Mouse (Mus musculus) activated CD4-positive, CD25-positive, alpha-beta regulatory T cell (primary cell): ENCODE data around the gene Fxyd2. TPM values are rescaled to one million over a fixed set of nuclear protein-coding genes. Genes with fewer than 3 reads are reported as not detected.

Experiments
- polyA plus RNA-seq, 2 experiments: library from polyadenylated mRNA; unstranded; fragments of 100-300 nt; shearing (Covaris generic); gene quantifications; one replicate each; pipeline ENCODE4 v1.2.1; 2017

Gene Fxyd2
- polyA plus RNA-seq, result 1 to 10 TPM in 1 of 2 experiments, not detected in 1; 1.2 TPM

DNA sequence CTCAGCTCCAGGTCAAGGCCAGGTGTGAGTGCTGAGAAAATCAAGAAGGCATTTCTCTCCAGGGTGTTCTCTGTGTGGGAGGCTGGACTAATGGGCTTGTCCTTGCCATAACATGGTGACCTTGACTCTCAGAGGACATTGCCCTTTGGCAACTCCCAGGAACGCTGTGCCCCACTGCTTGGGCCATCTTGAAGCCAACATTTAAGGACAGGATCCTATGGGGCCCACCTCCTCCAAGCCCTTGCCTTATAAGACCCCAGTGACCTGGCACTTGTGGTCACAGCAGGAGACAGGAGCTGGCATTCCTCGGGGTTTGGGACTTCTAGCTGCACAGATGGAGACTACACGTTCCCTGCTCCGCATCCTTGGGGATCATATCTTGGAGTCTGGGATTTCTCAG is at the start of gene Fxyd2:
Fxyd2 (plus strand) TSS at position 236 of the 400 bp plus-strand sequence.

DNA sequence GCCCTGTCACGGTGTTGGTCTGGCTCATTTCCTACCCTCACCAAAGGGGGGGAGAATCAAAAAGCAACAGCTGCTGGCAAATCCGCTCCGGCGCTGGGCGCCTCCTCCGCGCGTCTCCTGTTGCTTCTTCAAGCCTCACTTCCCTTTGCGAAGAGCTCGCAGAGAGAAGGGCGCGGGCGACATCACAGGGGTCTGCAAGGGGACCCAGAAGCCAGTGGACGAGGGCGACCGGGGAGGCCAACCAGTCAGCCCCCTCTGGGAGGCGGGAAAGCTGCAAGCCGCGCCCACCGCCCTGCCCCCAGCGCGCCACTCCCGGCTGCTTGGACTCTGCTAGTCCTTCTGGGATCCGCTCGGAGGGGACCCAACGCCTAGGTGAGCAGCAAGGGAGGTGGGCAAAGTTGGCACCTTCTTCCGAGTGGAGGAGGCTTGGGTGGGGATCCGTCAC is 29.3 kb upstream of the Fxyd2 start, which contains the start of gene Fxyd6:
Fxyd6 (plus strand) TSS at position 69 of the 445 bp plus-strand sequence.

DNA sequence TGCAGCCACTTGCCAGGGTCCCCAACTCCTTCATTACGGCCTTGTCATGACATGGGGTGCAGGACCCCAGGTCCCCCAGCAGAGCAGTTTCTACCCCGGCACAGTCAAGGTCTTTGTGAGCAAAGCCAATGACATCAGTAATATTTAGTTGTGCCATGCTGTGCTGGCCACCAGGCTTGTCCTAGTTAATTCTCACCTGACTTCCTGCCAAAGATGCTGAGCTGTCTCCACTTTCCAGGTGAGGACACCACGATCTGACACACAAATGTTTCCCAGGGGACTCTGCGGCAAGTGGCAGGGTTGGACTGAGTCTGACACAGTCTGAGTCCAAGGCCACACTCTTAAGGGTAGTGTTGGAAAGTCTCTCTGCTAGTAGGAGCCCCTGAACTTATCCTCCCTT is 27.0 kb downstream of the Fxyd2 start, which contains the start of gene Dscaml1:
Dscaml1 (plus strand) TSS at position 173 of the 400 bp plus-strand sequence.

Other genes starting within 250 kb of the Fxyd2 start
- 1 to 10 TPM in 1 of 2 experiments, under 1 TPM in 1; 0.55 to 3.8 TPM for gene BC049352, start 217.7 kb upstream of the Fxyd2 start, polyA plus RNA-seq
- not detected for gene Tmprss4, start 195.6 kb upstream of the Fxyd2 start, polyA plus RNA-seq
- 100 to 1,000 TPM in 1 of 2 experiments, 10 to 100 TPM in 1; 38.3 to 141 TPM for gene Il10ra, start 130.5 kb upstream of the Fxyd2 start, polyA plus RNA-seq
- 1 to 10 TPM in 1 of 2 experiments, under 1 TPM in 1; 0.74 to 3.0 TPM for gene Tmprss13, start 80.6 kb upstream of the Fxyd2 start, polyA plus RNA-seq
- gene Fxyd6, start 29.5 kb upstream of the Fxyd2 start, polyA plus RNA-seq, result under 1 TPM; 0.34 to 0.38 TPM
- gene Dscaml1, start 27.0 kb downstream of the Fxyd2 start, polyA plus RNA-seq, result under 1 TPM in 1 of 2 experiments, not detected in 1; 0.43 TPM